Mouse (Mus musculus) heart, postnatal 0 days (tissue): ENCODE measurements around the gene Map4k4.

Experiments used
- CTCF ChIP-seq: IDR thresholded peaks from 2 replicates; pipeline ENCODE4 v1.5.1; 2016; ENCODE audit warnings: antibody characterized with exemption, control low read depth, low read depth
- EP300 ChIP-seq: IDR thresholded peaks from 2 replicates; pipeline ENCODE4 v1.6.1; 2016; ENCODE audit warnings: antibody characterized with exemption, low read depth

GRCm38 (mm10) chr1:40052156-40052555, 151.4 kb downstream of the Map4k4 start:
- TF ChIP-seq CTCF (no peak), EP300 (no peak)
